Mouse (Mus musculus): ENCODE data around the gene Ripply2. TPM values are rescaled to one million over a fixed set of nuclear protein-coding genes. Genes with fewer than 3 reads are reported as not detected.

Ripply2 gene
- polyA plus RNA-seq, 1 experiment from 2014 or later, result not detected

GRCm38 (mm10) chr9:86997046-86997691 is 18.2 kb upstream of the Ripply2 start:
- no peaks in the 10 kb centered on the region for H3K27me3 ChIP-seq (replicated peaks; ENCODE audit: low read depth, poor library complexity, severe bottlenecking)

GRCm38 (mm10) chr9:86999956-87000582 is 15.3 kb upstream of the Ripply2 start:
- Histone ChIP-seq H3K9me3 (no peaks in the 10 kb centered on the region), H3K27me3 (replicated peaks; ENCODE audit: low read depth, poor library complexity, severe bottlenecking) (no peaks in the 10 kb centered on the region), H3K4me1 (0 out of 2 replicates have a peak, but pooled peaks cover 3% of the 10 kb centered on the region), H3K36me3 (replicated peaks) (no peaks in the 10 kb centered on the region), H3K4me3 (no peak overlapping the region), H3K27ac (replicated peaks) (no peak overlapping the region)
- no peak for DNase-seq (ENCODE audit: low spot score)
- WGBS, result 68% methylated on average over 2 of the region's 2 CpGs

More at GRCm38 (mm10) chr9:86997046-86997691, 18.2 kb upstream of the Ripply2 start:
- Histone ChIP-seq H3K4me1 (0 out of 2 replicates have a peak, but pooled peaks cover 3% of the 10 kb centered on the region), H3K27ac (replicated peaks) (no peak overlapping the region), H3K9me3 (no peaks in the 10 kb centered on the region), H3K36me3 (replicated peaks) (no peaks in the 10 kb centered on the region), H3K4me3 (no peak overlapping the region)
- 70% methylated on average over 3 of the region's 3 CpGs for WGBS
- DNase-seq (ENCODE audit: low spot score), result no peak

- no peaks in the 10 kb centered on the region for H3K36me3 ChIP-seq (replicated peaks)
- no peak overlapping the region for H3K27ac ChIP-seq (replicated peaks)
- no peaks in the 10 kb centered on the region for H3K27me3 ChIP-seq (replicated peaks; ENCODE audit: low read depth, poor library complexity, severe bottlenecking)
- H3K4me1 ChIP-seq, result 0 out of 2 replicates have a peak, but pooled peaks cover 4% of the 10 kb centered on the region
- WGBS, result 75% methylated on average over 6 of the region's 6 CpGs
- no peak for DNase-seq (ENCODE audit: low spot score)
- no peaks in the 10 kb centered on the region for H3K9me3 ChIP-seq
- no peak overlapping the region for H3K4me3 ChIP-seq
Observed at GRCm38 (mm10) chr9:87004701-87005434, 10.5 kb upstream of the Ripply2 start.

GRCm38 (mm10) chr9:87005435-87005779 is 9.9 kb upstream of the Ripply2 start:
- 55% methylated on average over 5 of the region's 5 CpGs for WGBS
- Histone ChIP-seq H3K36me3 (replicated peaks) (no peaks in the 10 kb centered on the region), H3K4me3 (no peak overlapping the region), H3K27ac (replicated peaks) (no peak overlapping the region), H3K9me3 (no peaks in the 10 kb centered on the region), H3K4me1 (0 out of 2 replicates have a peak, but pooled peaks cover 4% of the 10 kb centered on the region), H3K27me3 (replicated peaks; ENCODE audit: low read depth, poor library complexity, severe bottlenecking) (no peaks in the 10 kb centered on the region)
- DNase-seq (ENCODE audit: low spot score), result no peak

- Histone ChIP-seq H3K27ac (replicated peaks) (no peak overlapping the region), H3K9me3 (no peaks in the 10 kb centered on the region), H3K4me3 (no peak overlapping the region), H3K4me1 (0 out of 2 replicates have a peak, but pooled peaks cover 4% of the 10 kb centered on the region), H3K36me3 (replicated peaks) (no peaks in the 10 kb centered on the region), H3K27me3 (replicated peaks; ENCODE audit: low read depth, poor library complexity, severe bottlenecking) (peaks cover 11% of the 10 kb centered on the region)
- WGBS, result 79% methylated on average over 6 of the region's 6 CpGs
- no peak for DNase-seq (ENCODE audit: low spot score)
Observed at GRCm38 (mm10) chr9:87008507-87008906, 6.8 kb upstream of the Ripply2 start.

GRCm38 (mm10) chr9:87008919-87009318 is 6.4 kb upstream of the Ripply2 start:
- Histone ChIP-seq H3K27me3 (replicated peaks; ENCODE audit: low read depth, poor library complexity, severe bottlenecking) (peaks cover 16% of the 10 kb centered on the region), H3K4me3 (no peak overlapping the region), H3K36me3 (replicated peaks) (no peaks in the 10 kb centered on the region), H3K4me1 (0 out of 2 replicates have a peak, but pooled peaks cover 4% of the 10 kb centered on the region), H3K27ac (replicated peaks) (no peak overlapping the region), H3K9me3 (no peaks in the 10 kb centered on the region)
- 86% methylated on average over 1 of the region's 1 CpGs for whole genome bisulfite sequencing
- DNase-seq (ENCODE audit: low spot score), result no peak

- H3K36me3 ChIP-seq (replicated peaks), result no peaks in the 10 kb centered on the region
- 5% methylated on average over 10 of the region's 10 CpGs for WGBS
- H3K27ac ChIP-seq (replicated peaks), result no peak overlapping the region; the same call in 1 of the 2 replicates
- DNase-seq (ENCODE audit: low spot score), result no peak
- no peaks in the 10 kb centered on the region for H3K9me3 ChIP-seq
- H3K4me1 ChIP-seq, result peaks cover 11% of the 10 kb centered on the region
- peaks cover 57% of the 10 kb centered on the region for H3K27me3 ChIP-seq (replicated peaks; ENCODE audit: low read depth, poor library complexity, severe bottlenecking)
- peak overlapping the region; percentile 60 for H3K4me3 ChIP-seq
Observed at GRCm38 (mm10) chr9:87015938-87016294, 579 bp downstream of the Ripply2 start.

GRCm38 (mm10) chr9:87021778-87022523 is 6.6 kb downstream of the Ripply2 start, which contains the start of gene Cyb5r4:
TSS of gene Cyb5r4 (plus strand) at chr9:87022014.
- under 1% methylated on average over 52 of the region's 52 CpGs for WGBS
- Histone ChIP-seq H3K4me3 (peak within 1 kb of the TSS; percentile 82), H3K36me3 (replicated peaks) (no peaks in the 10 kb centered on the region), H3K9me3 (no peaks in the 10 kb centered on the region), H3K27me3 (replicated peaks; ENCODE audit: low read depth, poor library complexity, severe bottlenecking) (peaks cover 12% of the 10 kb centered on the region), H3K4me1 (peaks cover 14% of the 10 kb centered on the region), H3K27ac (replicated peaks) (peak within 1 kb of the TSS; percentile 88)
- DNase-seq (ENCODE audit: low spot score), result peak; percentile 99

GRCm38 (mm10) chr9:87025764-87026163 is 10.4 kb downstream of the Ripply2 start:
- no peak for DNase-seq (ENCODE audit: low spot score)
- Histone ChIP-seq H3K36me3 (replicated peaks) (no peaks in the 10 kb centered on the region; the same call in 1 of the 2 replicates), H3K4me1 (peaks cover 14% of the 10 kb centered on the region), H3K27me3 (replicated peaks; ENCODE audit: low read depth, poor library complexity, severe bottlenecking) (no peaks in the 10 kb centered on the region), H3K4me3 (no peak overlapping the region), H3K27ac (replicated peaks) (no peak overlapping the region), H3K9me3 (no peaks in the 10 kb centered on the region)
- WGBS, result 82% methylated on average over 6 of the region's 6 CpGs

- no peaks in the 10 kb centered on the region; the same call in 1 of the 2 replicates for H3K36me3 ChIP-seq (replicated peaks)
- no peak overlapping the region for H3K27ac ChIP-seq (replicated peaks)
- H3K9me3 ChIP-seq, result no peaks in the 10 kb centered on the region
- no peaks in the 10 kb centered on the region for H3K27me3 ChIP-seq (replicated peaks; ENCODE audit: low read depth, poor library complexity, severe bottlenecking)
- no peak overlapping the region for H3K4me3 ChIP-seq
- peaks cover 6% of the 10 kb centered on the region for H3K4me1 ChIP-seq
- 45% methylated on average over 8 of the region's 8 CpGs for WGBS
- peak; percentile 62 for DNase-seq (ENCODE audit: low spot score)
Observed at GRCm38 (mm10) chr9:87027423-87028084, 12.2 kb downstream of the Ripply2 start.

- H3K27ac ChIP-seq (replicated peaks), result no peak overlapping the region
- no peak overlapping the region for H3K4me3 ChIP-seq
- WGBS, result 89% methylated on average over 4 of the region's 4 CpGs
- H3K9me3 ChIP-seq, result no peaks in the 10 kb centered on the region
- peaks cover 15% of the 10 kb centered on the region for H3K4me1 ChIP-seq
- no peaks in the 10 kb centered on the region for H3K27me3 ChIP-seq (replicated peaks; ENCODE audit: low read depth, poor library complexity, severe bottlenecking)
- H3K36me3 ChIP-seq (replicated peaks), result peaks cover 4% of the 10 kb centered on the region; the same call in 1 of the 2 replicates
- no peak for DNase-seq (ENCODE audit: low spot score)
Observed at GRCm38 (mm10) chr9:87032196-87032595, 16.9 kb downstream of the Ripply2 start.
